Mouse (Mus musculus) cerebellum, adult 18-20 months (tissue): ENCODE results near the gene Muc2.

Experiments
- DNase-seq, 2 experiments: peaks; one replicate each; pipeline ENCODE4 v3.0.0; 2021

The Muc2 gene

DNA sequence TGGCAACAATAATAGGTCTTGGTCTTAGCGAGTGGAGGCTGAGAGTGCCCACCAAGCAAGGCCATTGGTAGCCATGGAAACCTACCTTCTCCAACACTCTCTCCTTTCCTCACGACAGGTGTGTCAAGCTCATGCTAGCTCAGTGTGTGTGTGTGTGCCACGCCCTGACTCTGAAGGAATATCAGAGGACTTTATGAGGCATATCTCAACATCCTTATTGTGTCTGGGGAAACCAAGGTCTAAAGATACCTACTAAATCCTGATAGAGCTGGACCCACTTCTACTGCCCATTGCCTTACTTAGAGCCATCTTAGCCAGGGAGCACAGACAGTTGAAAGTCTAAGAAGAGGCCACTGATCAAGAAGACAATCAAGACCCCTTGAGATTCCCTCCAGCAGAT is 80.4 kb downstream of the Muc2 start:
- DNase-seq: no peak

DNA sequence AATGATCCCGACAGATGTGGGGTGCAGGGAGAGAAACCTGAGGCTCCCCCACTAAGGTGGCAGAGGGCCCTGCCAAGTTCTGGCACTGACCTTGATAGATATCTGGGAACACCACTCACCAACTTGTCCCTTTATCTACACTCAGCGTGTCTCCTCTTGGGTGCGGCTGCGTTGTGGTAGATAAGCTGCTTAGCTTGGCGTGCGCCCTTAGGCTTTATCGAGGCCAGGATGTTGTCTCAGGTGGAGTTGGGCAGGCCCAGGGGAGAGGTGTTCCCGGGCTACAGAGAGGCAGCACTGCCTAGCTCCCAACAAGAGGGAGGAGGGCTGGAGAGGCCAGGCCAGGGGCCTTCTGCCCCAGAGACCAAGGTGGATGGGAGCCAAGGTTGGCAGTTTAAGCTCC is 80.8 kb downstream of the Muc2 start:
- no peak for DNase-seq

DNA sequence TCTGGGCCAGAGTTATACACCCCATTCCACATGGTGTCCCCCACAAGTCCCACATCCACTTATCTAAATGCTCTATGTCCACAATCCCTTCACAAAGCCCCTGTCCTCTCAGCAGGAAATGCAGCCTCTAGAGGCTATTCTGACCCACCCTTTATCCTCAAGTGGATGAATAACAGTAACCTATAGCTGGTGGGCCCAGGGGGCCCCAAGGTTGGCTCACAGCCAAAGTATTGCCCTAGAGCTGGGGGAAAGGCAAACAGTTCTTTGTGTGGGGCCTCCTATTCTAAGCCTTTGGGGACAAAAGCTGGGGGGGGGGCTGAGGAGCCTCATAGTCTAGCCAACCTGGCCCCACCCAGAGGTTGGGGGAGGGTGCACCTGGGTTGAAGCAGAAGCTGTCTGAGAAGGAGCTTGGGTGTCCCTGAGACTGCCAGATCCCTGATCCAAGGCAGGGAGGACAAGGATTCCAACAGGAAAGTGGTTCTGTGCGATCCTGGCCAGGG is 82.0 kb downstream of the Muc2 start:
- DNase-seq: no peak

DNA sequence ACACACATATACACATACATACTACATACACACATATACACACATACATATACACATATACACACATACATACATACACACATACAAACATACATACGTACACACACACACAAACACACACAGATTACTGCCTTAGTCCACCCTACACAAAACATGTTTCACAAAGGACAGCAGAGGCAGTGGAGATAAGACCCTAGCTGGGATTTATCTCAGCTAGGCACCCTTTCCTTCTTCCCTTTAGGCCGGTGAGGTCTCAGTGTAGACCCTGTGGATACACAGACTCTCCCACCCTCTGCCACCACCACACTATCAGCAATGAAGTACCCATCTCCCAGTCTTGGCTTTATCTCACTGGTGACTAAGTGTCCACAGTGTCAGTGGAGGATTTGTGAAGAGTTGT is 84.7 kb downstream of the Muc2 start:
- no peak for DNase-seq

DNA sequence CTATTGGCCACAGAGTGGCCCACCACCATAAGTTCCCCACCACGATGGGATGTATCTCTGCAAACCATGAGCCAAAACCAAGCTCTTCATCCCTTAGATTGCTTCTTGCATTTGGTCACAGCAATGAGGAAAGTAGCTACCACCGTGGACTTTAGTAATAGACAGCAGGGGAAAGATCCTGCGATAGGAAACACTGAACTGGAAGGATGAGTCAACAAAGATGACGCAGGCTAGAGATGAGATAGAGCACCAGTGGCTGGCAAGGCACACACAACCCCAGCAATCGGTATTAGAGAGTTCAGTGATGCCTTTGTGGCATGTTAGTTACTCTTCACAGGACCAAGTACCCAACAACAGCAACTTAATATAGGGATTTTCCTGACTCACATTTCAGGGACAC is 86.1 kb downstream of the Muc2 start:
- DNase-seq: no peak

DNA sequence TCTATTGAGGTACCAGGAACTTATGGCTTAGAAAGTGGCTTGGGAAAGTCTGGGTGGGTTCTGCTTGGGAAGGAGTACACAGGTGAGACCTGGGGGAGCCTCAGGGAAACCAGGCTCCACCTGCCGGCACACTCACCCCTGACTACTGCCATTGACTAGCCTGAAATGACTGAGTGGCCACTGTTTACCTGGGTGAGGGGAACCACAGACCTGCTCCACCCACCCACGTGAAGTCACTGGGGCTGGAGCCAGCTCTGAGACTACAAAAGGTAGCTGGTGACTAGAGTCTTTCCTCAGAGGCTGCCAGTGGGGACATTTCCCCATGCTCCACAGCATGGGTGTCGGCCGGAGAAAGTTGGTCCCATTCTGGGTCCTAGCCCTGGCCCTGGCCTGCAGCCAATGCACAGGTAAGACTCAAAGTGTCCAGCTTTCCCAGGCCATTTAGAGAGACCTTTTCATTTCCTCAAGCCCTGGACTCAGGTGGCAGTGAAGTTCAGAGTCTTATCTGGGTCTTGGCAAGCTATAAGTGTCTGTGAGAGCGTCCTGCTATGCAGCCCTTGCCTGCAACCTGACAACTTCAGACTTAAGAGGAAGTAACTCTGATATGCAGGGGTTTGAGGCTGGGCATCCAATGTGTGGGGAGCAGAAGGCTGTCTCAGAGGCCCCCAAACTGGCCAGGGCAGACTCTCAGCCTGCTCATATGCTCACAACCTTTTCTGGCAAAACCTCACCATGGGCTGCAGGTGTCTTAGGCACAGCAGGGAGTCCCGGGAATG is 98.7 kb downstream of the Muc2 start, which contains the start of gene Muc5ac:
TSS of gene Muc5ac (plus strand) at position 296 of the 776 bp plus-strand sequence.
- no peak for DNase-seq

DNA sequence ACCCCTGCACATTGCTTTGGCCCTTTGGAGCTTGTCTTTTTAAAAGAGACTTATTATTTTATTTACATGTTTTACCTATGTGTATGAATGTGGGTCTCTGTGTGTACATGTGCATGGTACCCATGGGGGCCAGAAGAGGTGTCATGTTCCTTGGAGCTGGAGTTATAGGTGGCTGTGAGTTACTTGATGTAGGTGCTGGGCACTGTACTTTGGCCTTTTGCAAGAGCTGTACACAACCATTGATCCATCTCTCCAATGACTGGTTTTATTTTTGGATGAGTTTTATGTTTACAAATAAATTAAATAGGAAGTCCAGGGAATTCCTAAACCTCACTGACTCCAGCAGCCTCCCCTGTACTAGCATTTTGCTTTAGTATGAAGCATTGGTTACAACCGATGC is 104.1 kb downstream of the Muc2 start:
- no peak for DNase-seq

DNA sequence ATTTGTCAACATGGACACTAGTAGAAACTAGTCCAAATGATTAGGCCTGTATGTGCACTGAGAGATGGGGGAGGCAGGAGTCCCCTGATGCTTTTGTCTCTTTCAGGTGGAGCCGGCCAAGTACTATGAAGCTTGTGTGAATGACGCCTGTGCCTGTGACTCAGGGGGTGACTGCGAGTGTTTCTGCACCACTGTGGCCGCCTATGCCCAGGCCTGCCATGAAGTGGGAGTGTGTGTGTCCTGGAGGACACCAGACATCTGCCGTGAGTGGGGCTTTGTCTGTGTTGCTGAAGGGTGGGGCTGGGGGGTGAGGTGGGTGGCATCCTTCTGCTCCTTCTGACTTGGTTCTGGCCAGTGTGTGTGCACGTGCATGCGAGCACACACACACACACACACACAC is 113.1 kb downstream of the Muc2 start:
- DNase-seq: no peak
